ENCODE assay signal across 13 mouse cellular contexts in genomic region chr4:152244545-152245522, GRCm38 (mm10). TPM values are rescaled to one million over a fixed set of nuclear protein-coding genes. Genes with fewer than 3 reads are reported as not detected.
DNase-seq lines count a peak whose midpoint lies in the region; ATAC-seq and TF ChIP-seq lines count a peak whose summit lies in the region.
"Had no signal": no experiment of that assay in that cellular context is flagged by ENCODE, and none has a peak within 500 bp of the region (broad histone marks: within the 10 kb centered on the region; RNA-seq: fewer than 3 reads in every experiment).

No protein-coding gene starts in this region.

- 75% methylated on average over 11 of the region's 11 CpGs for WGBS in intestine, postnatal 0 days
- WGBS in intestine, embryonic 15.5 days: 81% methylated on average over 11 of the region's 11 CpGs
- WGBS in hindbrain, embryonic 11.5 days: 81% methylated on average over 11 of the region's 11 CpGs

- no peak for TF ChIP-seq CTCF in intestine, postnatal 0 days (IDR thresholded peaks at IDR 0.05; ENCODE audit: low read depth)

- no peak overlapping the region for H3K4me2 ChIP-seq in intestine, postnatal 0 days (replicated peaks; ENCODE audit: low read depth)
- H3K4me2 ChIP-seq in intestine, embryonic 15.5 days (replicated peaks): no peak overlapping the region
- H3K4me2 ChIP-seq in hindbrain, embryonic 11.5 days (replicated peaks; ENCODE audit: low read depth, low read length): no peak overlapping the region
- H3K4me2 ChIP-seq: lung, embryonic 14.5 days; midbrain, embryonic 11.5 days had no signal

- no peak overlapping the region for H3K4me3 ChIP-seq in intestine, postnatal 0 days (ENCODE audit: low read depth, low read length)
- H3K4me3 ChIP-seq in intestine, embryonic 15.5 days (replicated peaks): no peak overlapping the region
- H3K4me3 ChIP-seq in hindbrain, embryonic 11.5 days (ENCODE audit: low read depth, low read length): no peak overlapping the region

- no peaks in the 10 kb centered on the region for H3K27me3 ChIP-seq in intestine, postnatal 0 days (replicated peaks; ENCODE audit: control insufficient read depth, insufficient read depth, low read length)
- H3K27me3 ChIP-seq in intestine, embryonic 15.5 days (replicated peaks): no peaks in the 10 kb centered on the region
- no peaks in the 10 kb centered on the region for H3K27me3 ChIP-seq in hindbrain, embryonic 11.5 days (ENCODE audit: control insufficient read depth, insufficient read depth, low read length)

- H3K4me1 ChIP-seq in intestine, postnatal 0 days (replicated peaks; ENCODE audit: control insufficient read depth, insufficient read depth, low read length): no peaks in the 10 kb centered on the region
- no peaks in the 10 kb centered on the region for H3K4me1 ChIP-seq in intestine, embryonic 15.5 days (replicated peaks)
- no peaks in the 10 kb centered on the region for H3K4me1 ChIP-seq in hindbrain, embryonic 11.5 days (replicated peaks; ENCODE audit: control insufficient read depth, insufficient read depth, low read length)

- no peak overlapping the region for H3K27ac ChIP-seq in intestine, postnatal 0 days (ENCODE audit: low read depth, low read length)
- no peak overlapping the region for H3K27ac ChIP-seq in intestine, embryonic 15.5 days
- H3K27ac ChIP-seq in hindbrain, embryonic 11.5 days (ENCODE audit: low read depth, low read length): no peak overlapping the region

- H3K9ac ChIP-seq in intestine, postnatal 0 days (ENCODE audit: low read depth, low read length): no peak overlapping the region
- no peak overlapping the region for H3K9ac ChIP-seq in intestine, embryonic 15.5 days
- H3K9ac ChIP-seq in hindbrain, embryonic 11.5 days (ENCODE audit: low read depth, low read length): peak overlapping the region; percentile 19; the same call in 1 of the 2 replicates
- H3K9ac ChIP-seq: lung, embryonic 14.5 days had no signal

- peak; percentile 29; the same call in 1 of the 2 replicates for ATAC-seq in frontal cortex, adult (ENCODE audit: low TSS enrichment)
- ATAC-seq in intestine, postnatal 0 days: peak; percentile 20; the same call in 1 of the 2 replicates
- no peak for ATAC-seq in intestine, embryonic 15.5 days
- ATAC-seq in hindbrain, embryonic 11.5 days (ENCODE audit: low FRiP score): no peak
- no peak for ATAC-seq in monocyte, adult 5-6 weeks (replicated peaks; ENCODE audit: insufficient number of reproducible peaks, low FRiP score, low TSS enrichment, poor library complexity, severe bottlenecking)

- DNase-seq in frontal cortex, adult 2 months (ENCODE audit: extremely low spot score in 1 of 2, low spot score in 1 of 2): no peak
- peak; percentile 73 for DNase-seq in brain, adult 2 months (ENCODE audit: low read depth, low spot score)
- DNase-seq in hindbrain, embryonic 11.5 days (ENCODE audit: low spot score): no peak
- DNase-seq: gastrocnemius, postnatal 14 days; kidney, adult 18-20 months; lung, embryonic 14.5 days had no signal

- no peaks in the 10 kb centered on the region for H3K9me3 ChIP-seq in intestine, postnatal 0 days (ENCODE audit: control insufficient read depth)
- no peaks in the 10 kb centered on the region for H3K9me3 ChIP-seq in intestine, embryonic 15.5 days
- H3K9me3 ChIP-seq in hindbrain, embryonic 11.5 days (ENCODE audit: control insufficient read depth, low read length): no peaks in the 10 kb centered on the region

- peaks cover 6% of the 10 kb centered on the region; the same call in 1 of the 2 replicates for H3K36me3 ChIP-seq in intestine, postnatal 0 days (ENCODE audit: control insufficient read depth, insufficient read depth)
- H3K36me3 ChIP-seq in intestine, embryonic 15.5 days: 0 out of 2 replicates have a peak, but pooled peaks cover 3% of the 10 kb centered on the region
- no peaks in the 10 kb centered on the region for H3K36me3 ChIP-seq in hindbrain, embryonic 11.5 days (ENCODE audit: control insufficient read depth, insufficient read depth, low read length)

RNA-seq across cellular contexts. Expression of gene Gpr153, which starts 29.2 kb away (rescaled TPM):
- polyA plus RNA-seq in frontal cortex, adult 2 months (2012; rRNA removed): 35.4 and 43.3 TPM in 2 replicates
- 2.9 and 3.1 TPM in 2 replicates for polyA plus RNA-seq in intestine, postnatal 0 days (2015; fragmentation: Nextera tagmentation; extraction: Ambion mirVana)
- polyA plus RNA-seq in intestine, embryonic 15.5 days (2015; fragmentation: Nextera tagmentation; extraction: Ambion mirVana): 7.3 and 8.1 TPM in 2 replicates
- 8.7 and 9.5 TPM in 2 replicates for polyA plus RNA-seq in hindbrain, embryonic 11.5 days (2014; fragmentation: Nextera tagmentation; extraction: Ambion mirVana)
- 0.39 to 0.86 TPM in 2 of 3 replicates, not detected in the other for total RNA-seq in monocyte, adult 5-6 weeks (2017)

RNA-seq across cellular contexts. Expression of gene Hes3, which starts 46.6 kb away (rescaled TPM):
- 0.38 and 0.71 TPM in 2 replicates for polyA plus RNA-seq in frontal cortex, adult 2 months (2012; rRNA removed)
- not detected in 2 replicates for polyA plus RNA-seq in intestine, postnatal 0 days (2015; fragmentation: Nextera tagmentation; extraction: Ambion mirVana)
- polyA plus RNA-seq in intestine, embryonic 15.5 days (2015; fragmentation: Nextera tagmentation; extraction: Ambion mirVana): not detected in 2 replicates
- 2.9 and 3.5 TPM in 2 replicates for polyA plus RNA-seq in hindbrain, embryonic 11.5 days (2014; fragmentation: Nextera tagmentation; extraction: Ambion mirVana)
- total RNA-seq in monocyte, adult 5-6 weeks (2017): not detected in 3 replicates
- total RNA-seq: common myeloid progenitor, adult 5-6 weeks; gastrocnemius, postnatal 14 days; layer of hippocampus, adult 18-20 months had no signal
- polyA plus RNA-seq: lung, embryonic 14.5 days had no signal

RNA-seq across cellular contexts. Expression of gene Icmt, which starts 52.2 kb away (rescaled TPM):
- polyA plus RNA-seq in frontal cortex, adult 2 months (2012; rRNA removed): 32.7 and 34.2 TPM in 2 replicates
- polyA plus RNA-seq in intestine, postnatal 0 days (2015; fragmentation: Nextera tagmentation; extraction: Ambion mirVana): 12.6 and 12.9 TPM in 2 replicates
- polyA plus RNA-seq in intestine, embryonic 15.5 days (2015; fragmentation: Nextera tagmentation; extraction: Ambion mirVana): 17.3 and 17.6 TPM in 2 replicates
- 17.4 and 20.6 TPM in 2 replicates for polyA plus RNA-seq in hindbrain, embryonic 11.5 days (2014; fragmentation: Nextera tagmentation; extraction: Ambion mirVana)
- 10.5 to 18.2 TPM (median 14.9 TPM) in 3 replicates for total RNA-seq in monocyte, adult 5-6 weeks (2017)

Comparison
In these comparisons a context has a peak if more than half of its experiments do, and no peak if none do; other contexts are left out.
1. ATAC-seq: peak in frontal cortex, adult (single experiment) and intestine, postnatal 0 days (single experiment); none in intestine, embryonic 15.5 days (single experiment), hindbrain, embryonic 11.5 days (single experiment) and monocyte, adult 5-6 weeks (single experiment).